ENCODE assay signal across 8 mouse cellular contexts in the genomic region with DNA sequence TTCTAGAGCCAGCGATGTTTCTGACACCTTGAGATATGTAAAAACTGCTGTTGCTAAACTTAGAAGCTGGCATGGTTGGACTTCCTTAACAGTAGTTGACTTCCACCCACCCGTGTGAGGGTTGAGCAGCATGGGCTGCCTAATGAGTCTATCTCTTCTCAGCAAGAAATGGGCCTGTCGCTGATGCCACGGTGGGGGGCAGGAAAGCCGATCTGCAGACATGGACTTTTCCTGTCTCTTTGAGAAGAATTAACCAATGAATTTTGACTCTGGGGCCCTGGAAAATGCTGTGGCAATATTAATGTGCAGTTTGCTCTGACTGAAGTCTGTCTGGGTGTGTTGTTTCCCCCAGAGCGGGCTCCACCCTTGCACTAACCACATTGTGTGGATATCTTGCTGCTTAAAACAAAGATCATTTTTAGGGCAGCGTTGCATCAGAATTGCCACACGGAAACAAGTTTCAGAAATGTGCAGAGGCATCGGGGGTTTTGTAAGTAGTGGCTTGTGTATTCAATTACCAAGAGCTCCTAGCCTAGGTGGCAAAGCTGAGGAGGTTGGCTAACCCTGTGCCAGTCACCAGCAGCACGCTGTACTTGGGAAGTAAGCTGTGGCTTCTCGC. TPM values are rescaled to one million over a fixed set of nuclear protein-coding genes. Genes with fewer than 3 reads are reported as not detected.
A peak's percentile ranks its signal among the peaks of the same experiment; 100 is the strongest.
DNase-seq lines count a peak whose midpoint lies in the region; ATAC-seq and TF ChIP-seq lines count a peak whose summit lies in the region.

No protein-coding gene starts in this region.

- no peaks in the 10 kb centered on the region for H3K27me3 ChIP-seq in hindbrain, postnatal 0 days (ENCODE audit: insufficient read depth, low read length)
- H3K27me3 ChIP-seq in hindbrain, embryonic 11.5 days (ENCODE audit: control insufficient read depth, insufficient read depth, low read length) = no peaks in the 10 kb centered on the region

- no peak for TF ChIP-seq CTCF in hindbrain, postnatal 0 days (IDR thresholded peaks at IDR 0.05; ENCODE audit: low read depth)
- no peak for TF ChIP-seq CTCF in bone marrow, adult 2 months (IDR thresholded peaks at IDR 0.05; ENCODE audit: control insufficient read depth, insufficient read depth, low read length)

- intact Hi-C loops in left cerebral cortex, postnatal 36 days (cut with DNase I) = loop anchor here (5.0 kb wide), 1 partner anchor 52 kb away; the partner anchor contains the start of gene Add3

- TF ChIP-seq POLR2A in bone marrow, adult 2 months (IDR thresholded peaks at IDR 0.05; ENCODE audit: borderline replicate concordance, control insufficient read depth, low read depth, low read length) = 0 out of 2 replicates have a peak, but pooled peaks have one; percentile 11

- no peak overlapping the region for H3K4me3 ChIP-seq in hindbrain, postnatal 0 days (ENCODE audit: low read length)
- no peak overlapping the region for H3K4me3 ChIP-seq in hindbrain, embryonic 11.5 days (ENCODE audit: low read depth, low read length)
- H3K4me3 ChIP-seq in bone marrow, adult 2 months (replicated peaks; ENCODE audit: control insufficient read depth, low read depth, low read length) = peak overlapping the region; percentile 43

- no peaks in the 10 kb centered on the region for H3K36me3 ChIP-seq in hindbrain, postnatal 0 days (ENCODE audit: insufficient read depth, low read length)
- no peaks in the 10 kb centered on the region for H3K36me3 ChIP-seq in hindbrain, embryonic 11.5 days (ENCODE audit: control insufficient read depth, insufficient read depth, low read length)

- no peak for DNase-seq in hindbrain, postnatal 0 days (ENCODE audit: low spot score)
- DNase-seq in hindbrain, embryonic 11.5 days (ENCODE audit: low spot score) = no peak
- DNase-seq in thymus, postnatal 4 days = peak; percentile 63
- DNase-seq in cerebellum, postnatal 4 days (ENCODE audit: low spot score in 2 of 2) = no peak
- DNase-seq in left cerebral cortex, postnatal 36 days (ENCODE audit: low spot score in 2 of 2) = no peak

- no peaks in the 10 kb centered on the region for H3K9me3 ChIP-seq in hindbrain, postnatal 0 days (ENCODE audit: low read length)
- H3K9me3 ChIP-seq in hindbrain, embryonic 11.5 days (ENCODE audit: control insufficient read depth, low read length) = no peaks in the 10 kb centered on the region

- no peak for ATAC-seq in hindbrain, postnatal 0 days
- ATAC-seq in hindbrain, embryonic 11.5 days (ENCODE audit: low FRiP score) = no peak
- peak; percentile 66 to 86 for ATAC-seq in hematopoietic stem cell, adult 5-6 weeks (replicated peaks in 1 of 2; ENCODE audit: insufficient read depth in 1 of 2, low FRiP score in 2 of 2, low TSS enrichment in 1 of 2, low read depth in 1 of 2, poor library complexity in 2 of 2, severe bottlenecking in 2 of 2)
- ATAC-seq in megakaryocyte progenitor cell, adult 5-6 weeks (replicated peaks; ENCODE audit: poor library complexity) = peak; percentile 78

- no peak overlapping the region for H3K4me2 ChIP-seq in hindbrain, postnatal 0 days (ENCODE audit: low read depth, low read length)
- H3K4me2 ChIP-seq in hindbrain, embryonic 11.5 days (replicated peaks; ENCODE audit: low read depth, low read length) = no peak overlapping the region

- H3K27ac ChIP-seq in hindbrain, postnatal 0 days = peak overlapping the region; percentile 12; the same call in 1 of the 2 replicates
- no peak overlapping the region for H3K27ac ChIP-seq in hindbrain, embryonic 11.5 days (ENCODE audit: low read depth, low read length)
- H3K27ac ChIP-seq in bone marrow, adult 2 months (ENCODE audit: control insufficient read depth, insufficient read depth, low read depth, low read length, poor library complexity) = peak overlapping the region; percentile 90

- no peaks in the 10 kb centered on the region for H3K4me1 ChIP-seq in hindbrain, postnatal 0 days (ENCODE audit: insufficient read depth, low read length)
- H3K4me1 ChIP-seq in hindbrain, embryonic 11.5 days (replicated peaks; ENCODE audit: control insufficient read depth, insufficient read depth, low read length) = no peaks in the 10 kb centered on the region
- peaks cover 8% of the 10 kb centered on the region; the same call in 1 of the 2 replicates for H3K4me1 ChIP-seq in bone marrow, adult 2 months (ENCODE audit: control insufficient read depth, insufficient read depth, low read length)

- WGBS in hindbrain, postnatal 0 days = 56% methylated on average over 11 of the region's 11 CpGs
- 75% methylated on average over 11 of the region's 11 CpGs for WGBS in hindbrain, embryonic 11.5 days
- WGBS in bone marrow, adult 2 months = under 1% methylated on average over 11 of the region's 11 CpGs

- H3K9ac ChIP-seq in hindbrain, postnatal 0 days (replicated peaks; ENCODE audit: low read length) = no peak overlapping the region
- H3K9ac ChIP-seq in hindbrain, embryonic 11.5 days (ENCODE audit: low read depth, low read length) = no peak overlapping the region

RNA-seq across cellular contexts. Expression of gene Add3, which starts 53.8 kb away (rescaled TPM):
- total RNA-seq in hindbrain, postnatal 0 days (2014; rRNA removed) = 49.7 and 56.7 TPM in 2 replicates
- polyA plus RNA-seq in hindbrain, postnatal 0 days (2015; fragmentation: Nextera tagmentation; extraction: Ambion mirVana) = 65.2 and 68.8 TPM in 2 replicates
- polyA plus RNA-seq in hindbrain, embryonic 11.5 days (2014; fragmentation: Nextera tagmentation; extraction: Ambion mirVana) = 46.6 and 51.6 TPM in 2 replicates
- 21.3 and 43.6 TPM in 2 replicates for polyA plus RNA-seq in bone marrow, adult 2 months (2011; ENCODE audit: insufficient read depth, insufficient read length, low replicate concordance, missing spikeins)
- total RNA-seq in hematopoietic stem cell, adult 5-6 weeks (2017) = 67.0 and 67.7 TPM in 2 replicates
- 36.6 and 37.5 TPM in 2 replicates for total RNA-seq in megakaryocyte progenitor cell, adult 5-6 weeks (2015)
- total RNA-seq in megakaryocyte progenitor cell, adult 5-6 weeks (2017) = 43.8 and 46.8 TPM in 2 replicates
- total RNA-seq in left cerebral cortex, postnatal 36 days (2021) = 10 to 100 TPM; 89.3 to 89.6 TPM

Comparison
In these comparisons a context has a peak if more than half of its experiments do, and no peak if none do; other contexts are left out.
1. ATAC-seq: peak in hematopoietic stem cell, adult 5-6 weeks (2 of 2) and megakaryocyte progenitor cell, adult 5-6 weeks (single experiment); none in hindbrain, postnatal 0 days (single experiment) and hindbrain, embryonic 11.5 days (single experiment).